Mouse (Mus musculus): ENCODE data around the gene Icam1. TPM values are rescaled to one million over a fixed set of nuclear protein-coding genes. Genes with fewer than 3 reads are reported as not detected.

Icam1 gene
- polyA plus RNA-seq (2014; fragmentation: Nextera tagmentation; extraction: Ambion mirVana) = 3.9 and 4.0 TPM in 2 replicates

DNA sequence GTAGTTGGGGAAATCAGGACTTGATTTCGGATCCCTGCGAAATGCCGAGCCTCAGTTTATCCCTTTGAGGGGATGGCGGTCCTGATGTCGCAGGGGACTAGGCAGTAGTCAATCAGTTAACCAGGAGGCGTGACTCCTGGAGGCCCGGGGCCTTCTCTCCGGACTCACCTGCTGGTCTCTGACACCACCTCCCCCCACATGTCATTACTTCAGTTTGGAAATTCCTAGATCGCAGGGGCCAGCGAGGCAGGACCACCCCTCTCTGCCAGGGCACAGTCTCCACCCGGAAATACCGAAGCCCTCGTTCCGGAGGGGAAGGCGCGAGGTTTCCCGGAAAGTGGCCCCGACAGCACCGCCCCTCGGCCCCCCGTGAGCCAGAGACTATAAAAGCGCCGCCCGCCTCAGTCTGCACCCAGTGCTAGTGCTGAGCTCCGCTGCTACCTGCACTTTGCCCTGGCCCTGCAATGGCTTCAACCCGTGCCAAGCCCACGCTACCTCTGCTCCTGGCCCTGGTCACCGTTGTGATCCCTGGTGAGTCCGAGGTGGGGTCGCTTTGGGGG, at the start of gene Icam1:
Icam1 (plus strand) TSS at position 415 of the 560 bp plus-strand sequence.
- ATAC-seq (ENCODE audit: low FRiP score) (no peak), DNase-seq (ENCODE audit: low spot score, missing footprints) (peak; percentile 91)
- no peaks in the 10 kb centered on the region; the same call in 1 of the 2 replicates for H3K4me1 ChIP-seq (ENCODE audit: control insufficient read depth, insufficient read depth, low read length)
- no peak within 1 kb of the TSS for H3K27ac ChIP-seq (ENCODE audit: low read depth, low read length)
- H3K36me3 ChIP-seq (ENCODE audit: control insufficient read depth, insufficient read depth, low read length) = no peaks in the 10 kb centered on the region
- H3K9me3 ChIP-seq (ENCODE audit: control insufficient read depth, low read length) = no peaks in the 10 kb centered on the region
- peaks cover 35% of the 10 kb centered on the region for H3K27me3 ChIP-seq (ENCODE audit: control insufficient read depth, insufficient read depth, low read length)
- H3K4me3 ChIP-seq (ENCODE audit: low read depth, low read length) = peak within 1 kb of the TSS; percentile 17
- peak within 1 kb of the TSS; percentile 30 for H3K4me2 ChIP-seq
- H3K9ac ChIP-seq (ENCODE audit: low read length) = peak within 1 kb of the TSS; percentile 27; the same call in 1 of the 2 replicates
- WGBS = under 1% methylated on average over 30 of the region's 30 CpGs

DNA sequence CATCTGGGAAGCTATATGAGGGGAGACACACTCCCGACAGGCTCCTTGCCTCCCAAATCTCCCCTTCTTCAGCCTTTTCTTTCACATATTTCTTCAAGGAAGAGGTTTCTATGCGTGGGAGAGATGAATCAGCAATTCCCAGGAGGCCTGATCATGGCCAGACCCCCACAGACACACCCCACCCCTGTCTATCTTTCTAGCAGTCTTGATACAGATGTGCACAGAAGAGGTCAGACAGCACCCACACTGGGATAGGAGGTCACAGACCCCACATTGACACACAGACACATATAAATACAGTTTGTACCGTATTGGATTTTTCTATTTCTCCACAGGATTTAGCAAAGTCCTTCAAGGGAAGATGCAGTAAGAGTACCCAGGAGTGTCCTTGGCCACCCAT, 49.8 kb upstream of the Icam1 start:
- no peak overlapping the region for H3K4me3 ChIP-seq (ENCODE audit: low read depth, low read length)
- H3K27ac ChIP-seq (ENCODE audit: low read depth, low read length) = no peak overlapping the region
- H3K27me3 ChIP-seq (ENCODE audit: control insufficient read depth, insufficient read depth, low read length) = no peaks in the 10 kb centered on the region
- DNase-seq (ENCODE audit: low spot score, missing footprints) = peak; percentile 10
- ATAC-seq (ENCODE audit: low FRiP score) = no peak
- H3K36me3 ChIP-seq (ENCODE audit: control insufficient read depth, insufficient read depth, low read length) = no peaks in the 10 kb centered on the region
- H3K9ac ChIP-seq (ENCODE audit: low read length) = no peak overlapping the region
- no peaks in the 10 kb centered on the region for H3K9me3 ChIP-seq (ENCODE audit: control insufficient read depth, low read length)
- H3K4me2 ChIP-seq = no peak overlapping the region
- no peaks in the 10 kb centered on the region for H3K4me1 ChIP-seq (ENCODE audit: control insufficient read depth, insufficient read depth, low read length)
- 89% methylated on average over 3 of the region's 3 CpGs for WGBS

DNA sequence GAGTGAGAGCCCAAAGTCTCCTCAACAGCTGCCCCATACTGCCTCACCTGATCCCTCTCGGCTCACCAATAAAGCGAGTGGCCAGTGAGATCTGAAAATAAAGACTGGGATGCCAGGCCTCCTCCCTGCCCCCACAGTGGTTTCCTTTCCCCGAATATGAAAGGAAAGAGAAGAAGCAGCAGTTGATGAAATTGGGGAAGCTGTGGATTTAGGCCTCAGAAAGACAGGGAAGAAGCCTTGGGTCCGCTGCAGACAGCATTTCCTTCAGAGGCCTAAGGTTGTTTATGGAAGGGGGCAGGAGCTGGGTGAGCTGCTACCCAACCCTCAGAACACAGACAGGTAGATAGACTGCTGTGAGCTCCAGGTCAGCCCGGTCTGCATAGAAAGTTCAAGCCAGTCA, 49.0 kb upstream of the Icam1 start:
- Histone ChIP-seq H3K9me3 (ENCODE audit: control insufficient read depth, low read length) (no peaks in the 10 kb centered on the region), H3K4me2 (no peak overlapping the region), H3K36me3 (ENCODE audit: control insufficient read depth, insufficient read depth, low read length) (no peaks in the 10 kb centered on the region), H3K4me3 (ENCODE audit: low read depth, low read length) (no peak overlapping the region), H3K27ac (ENCODE audit: low read depth, low read length) (no peak overlapping the region), H3K4me1 (ENCODE audit: control insufficient read depth, insufficient read depth, low read length) (no peaks in the 10 kb centered on the region), H3K27me3 (ENCODE audit: control insufficient read depth, insufficient read depth, low read length) (no peaks in the 10 kb centered on the region), H3K9ac (ENCODE audit: low read length) (no peak overlapping the region)
- WGBS = 78% methylated on average over 5 of the region's 5 CpGs
- DNase-seq (ENCODE audit: low spot score, missing footprints) (peak; percentile 2), ATAC-seq (ENCODE audit: low FRiP score) (no peak)

DNA sequence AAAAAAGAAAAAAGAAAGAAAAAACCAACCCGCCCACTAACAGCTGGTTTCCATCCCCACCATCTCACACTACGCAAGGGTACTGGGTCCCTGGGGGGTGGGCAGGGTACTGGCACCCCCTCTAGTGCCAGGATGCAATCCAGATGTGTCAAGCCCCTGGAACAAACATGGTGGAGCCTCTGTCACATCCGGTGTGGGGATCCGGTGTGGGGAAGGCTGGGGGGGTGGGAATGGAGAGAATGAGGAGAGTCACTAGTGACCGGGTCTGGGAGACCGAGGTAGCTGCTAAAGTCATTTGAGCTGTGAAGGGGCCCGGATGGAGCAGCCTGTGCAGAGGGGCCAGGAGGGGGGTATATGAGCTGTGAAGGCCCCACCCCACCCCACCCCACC, 44.0 kb upstream of the Icam1 start:
- H3K27ac ChIP-seq (ENCODE audit: low read depth, low read length) = no peak overlapping the region
- 76% methylated on average over 7 of the region's 7 CpGs for WGBS
- H3K4me1 ChIP-seq (ENCODE audit: control insufficient read depth, insufficient read depth, low read length) = peaks cover 19% of the 10 kb centered on the region
- DNase-seq (ENCODE audit: low spot score, missing footprints) (peak; percentile 61), ATAC-seq (ENCODE audit: low FRiP score) (no peak)
- H3K4me2 ChIP-seq = no peak overlapping the region
- H3K27me3 ChIP-seq (ENCODE audit: control insufficient read depth, insufficient read depth, low read length) = peaks cover 4% of the 10 kb centered on the region; the same call in 1 of the 2 replicates
- H3K9ac ChIP-seq (ENCODE audit: low read length) = no peak overlapping the region
- H3K9me3 ChIP-seq (ENCODE audit: control insufficient read depth, low read length) = no peaks in the 10 kb centered on the region
- no peaks in the 10 kb centered on the region for H3K36me3 ChIP-seq (ENCODE audit: control insufficient read depth, insufficient read depth, low read length)
- no peak overlapping the region for H3K4me3 ChIP-seq (ENCODE audit: low read depth, low read length)

DNA sequence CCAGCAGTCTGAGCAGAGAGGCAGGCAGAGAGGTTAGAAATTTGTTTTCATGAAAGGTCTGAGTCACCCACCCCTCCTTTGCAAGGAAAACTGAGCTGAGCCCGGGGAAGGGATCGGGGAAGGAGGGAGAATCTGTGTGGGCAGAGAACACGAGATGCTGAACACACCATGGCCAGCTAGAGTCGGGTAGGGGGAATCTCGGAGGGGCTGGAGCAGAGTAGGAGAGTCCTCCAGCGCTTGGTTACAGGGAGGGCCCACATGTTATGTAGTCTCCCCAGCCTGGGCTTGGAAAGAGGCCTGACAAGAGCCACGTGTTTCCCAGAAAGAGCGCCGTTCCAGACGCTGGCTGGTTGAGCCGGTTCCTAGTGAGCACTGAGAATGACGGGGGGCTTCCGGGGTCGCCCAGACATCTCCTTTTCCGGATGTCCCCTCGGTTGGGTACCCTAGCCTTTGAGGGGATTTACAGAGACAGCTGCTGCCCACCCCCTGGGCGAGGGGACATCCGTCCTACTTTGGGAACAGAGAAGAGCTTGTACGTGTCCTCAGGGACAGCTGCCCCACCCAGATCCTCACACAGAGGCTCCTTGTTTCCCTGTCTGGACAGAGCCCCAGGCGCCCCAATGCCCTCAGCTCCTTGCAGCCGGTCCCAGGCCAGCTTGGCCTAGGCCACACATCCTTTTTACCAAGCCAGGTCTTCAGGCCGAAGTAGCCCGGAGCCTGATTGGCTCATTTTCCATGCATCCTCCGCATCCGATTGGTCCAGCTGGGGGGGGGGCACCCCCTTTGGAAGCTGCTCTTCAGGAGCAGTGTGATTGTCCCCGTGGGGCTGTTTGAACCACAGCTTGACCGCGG, 43.4 kb upstream of the Icam1 start:
- ATAC-seq (ENCODE audit: low FRiP score) = 0 out of 2 replicates have a peak, but pooled peaks have one; percentile 6
- Histone ChIP-seq H3K4me3 (ENCODE audit: low read depth, low read length) (no peak overlapping the region), H3K4me1 (ENCODE audit: control insufficient read depth, insufficient read depth, low read length) (peaks cover 22% of the 10 kb centered on the region)

DNA sequence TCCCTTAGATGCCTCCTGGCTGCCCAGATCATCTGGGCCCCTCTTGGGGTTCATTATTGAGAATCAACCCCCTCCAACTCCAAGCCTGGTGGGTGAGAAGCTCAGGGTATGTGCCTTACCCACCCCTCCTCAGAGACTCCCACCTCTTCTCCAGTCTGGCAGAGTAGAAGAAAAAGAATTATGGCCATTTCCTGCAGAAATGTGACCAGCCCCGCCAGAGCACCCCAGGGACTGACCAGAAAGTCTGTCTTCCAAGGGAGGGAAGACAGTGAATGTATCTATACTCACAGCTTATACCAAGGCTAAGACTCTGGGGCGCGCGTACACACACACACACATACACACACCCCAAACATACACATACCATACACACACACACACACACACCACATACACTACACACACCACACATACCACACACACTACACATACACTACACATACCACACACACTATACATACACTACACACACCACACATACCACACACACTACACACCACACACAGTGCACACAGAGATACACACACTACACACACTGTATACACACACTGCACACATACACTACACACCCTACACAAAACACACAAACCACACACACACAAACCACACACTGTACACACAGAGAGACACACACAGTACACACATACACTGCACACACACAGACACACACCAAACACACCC, 42.6 kb upstream of the Icam1 start:
- Histone ChIP-seq H3K27ac (ENCODE audit: low read depth, low read length) (no peak overlapping the region), H3K36me3 (ENCODE audit: control insufficient read depth, insufficient read depth, low read length) (no peaks in the 10 kb centered on the region), H3K27me3 (ENCODE audit: control insufficient read depth, insufficient read depth, low read length) (peaks cover 4% of the 10 kb centered on the region; the same call in 1 of the 2 replicates), H3K4me2 (no peak overlapping the region), H3K4me1 (ENCODE audit: control insufficient read depth, insufficient read depth, low read length) (peaks cover 22% of the 10 kb centered on the region), H3K9ac (ENCODE audit: low read length) (no peak overlapping the region), H3K9me3 (ENCODE audit: control insufficient read depth, low read length) (no peaks in the 10 kb centered on the region), H3K4me3 (ENCODE audit: low read depth, low read length) (no peak overlapping the region)
- ATAC-seq (ENCODE audit: low FRiP score) (no peak), DNase-seq (ENCODE audit: low spot score, missing footprints) (no peak)
- 89% methylated on average over 4 of the region's 4 CpGs for WGBS

More for the DNA sequence above, 43.4 kb upstream of the Icam1 start:
- no peaks in the 10 kb centered on the region for H3K36me3 ChIP-seq (ENCODE audit: control insufficient read depth, insufficient read depth, low read length)
- H3K9me3 ChIP-seq (ENCODE audit: control insufficient read depth, low read length) = no peaks in the 10 kb centered on the region
- DNase-seq (ENCODE audit: low spot score, missing footprints) = peak; percentile 85
- H3K27ac ChIP-seq (ENCODE audit: low read depth, low read length) = no peak overlapping the region
- H3K4me2 ChIP-seq = no peak overlapping the region
- peak overlapping the region; percentile 31; the same call in 1 of the 2 replicates for H3K9ac ChIP-seq (ENCODE audit: low read length)
- H3K27me3 ChIP-seq (ENCODE audit: control insufficient read depth, insufficient read depth, low read length) = peaks cover 4% of the 10 kb centered on the region; the same call in 1 of the 2 replicates
- WGBS = 36% methylated on average over 28 of the region's 28 CpGs

DNA sequence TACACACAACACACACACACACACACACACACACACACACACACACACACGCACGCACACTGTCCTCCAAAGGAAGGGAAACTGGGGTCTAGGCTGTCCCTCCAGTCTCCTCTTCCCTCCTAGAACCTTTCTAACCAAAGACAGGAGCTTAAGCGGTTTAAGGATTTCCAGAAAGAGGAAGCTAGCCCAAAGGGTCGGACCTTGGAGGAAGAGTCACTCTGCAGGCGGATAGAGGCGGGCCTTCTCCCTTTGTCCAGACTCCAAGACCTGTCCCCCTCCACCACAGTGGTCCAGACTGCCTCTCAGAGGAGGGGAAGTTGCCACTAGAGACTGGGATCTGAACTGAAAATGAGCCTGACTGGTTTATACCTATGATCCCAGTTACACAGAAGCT, 42.1 kb upstream of the Icam1 start:
- H3K27ac ChIP-seq (ENCODE audit: low read depth, low read length) = no peak overlapping the region
- no peaks in the 10 kb centered on the region for H3K36me3 ChIP-seq (ENCODE audit: control insufficient read depth, insufficient read depth, low read length)
- peaks cover 22% of the 10 kb centered on the region for H3K4me1 ChIP-seq (ENCODE audit: control insufficient read depth, insufficient read depth, low read length)
- no peaks in the 10 kb centered on the region for H3K9me3 ChIP-seq (ENCODE audit: control insufficient read depth, low read length)
- H3K9ac ChIP-seq (ENCODE audit: low read length) = no peak overlapping the region
- DNase-seq (ENCODE audit: low spot score, missing footprints) = no peak
- ATAC-seq (ENCODE audit: low FRiP score) = no peak
- H3K4me3 ChIP-seq (ENCODE audit: low read depth, low read length) = no peak overlapping the region
- H3K27me3 ChIP-seq (ENCODE audit: control insufficient read depth, insufficient read depth, low read length) = peaks cover 4% of the 10 kb centered on the region; the same call in 1 of the 2 replicates
- 52% methylated on average over 6 of the region's 6 CpGs for WGBS
- H3K4me2 ChIP-seq = no peak overlapping the region

DNA sequence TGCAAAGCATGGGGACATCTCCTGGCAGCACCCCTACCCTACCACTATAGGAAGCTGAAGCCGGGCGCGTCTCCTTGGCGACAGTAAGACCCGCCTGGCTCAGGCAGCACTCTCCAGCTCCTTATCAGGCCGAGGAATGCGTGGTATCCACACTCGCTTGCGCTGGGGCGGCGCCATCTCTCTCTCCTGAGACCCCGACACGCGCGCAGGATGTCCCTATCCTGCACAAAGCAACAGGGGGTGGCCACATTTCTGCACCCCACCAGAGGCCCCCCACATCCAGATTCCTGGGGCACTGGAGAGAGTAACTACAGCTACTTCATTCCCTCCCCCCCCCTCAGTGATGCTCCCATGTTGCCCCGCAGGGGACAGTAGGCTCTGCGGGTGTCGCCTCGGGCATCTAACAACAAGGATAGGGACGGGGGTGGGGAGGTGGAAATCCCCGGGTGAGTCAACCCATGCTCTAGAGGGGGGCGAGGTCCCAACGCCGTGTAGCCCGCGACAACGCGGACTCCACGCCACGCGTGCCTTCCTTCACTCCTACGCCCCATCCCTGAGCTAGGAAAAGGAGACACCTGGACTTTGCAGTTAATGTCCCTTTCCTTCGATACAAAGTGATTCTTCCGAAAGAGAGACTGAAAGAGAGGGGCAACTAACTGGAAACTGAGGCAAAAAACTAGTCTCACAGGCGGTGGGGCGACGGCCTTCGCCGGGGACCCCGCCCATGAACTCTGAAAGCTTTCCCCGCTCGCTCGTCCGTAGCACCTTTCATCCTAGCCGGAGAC, 40.2 kb upstream of the Icam1 start:
- WGBS = under 1% methylated on average over 44 of the region's 45 CpGs
- no peak overlapping the region; the same call in 1 of the 2 replicates for H3K27ac ChIP-seq (ENCODE audit: low read depth, low read length)

More for the DNA sequence above, 40.2 kb upstream of the Icam1 start:
- peaks cover 22% of the 10 kb centered on the region for H3K4me1 ChIP-seq (ENCODE audit: control insufficient read depth, insufficient read depth, low read length)
- peak; percentile 45 for ATAC-seq (ENCODE audit: low FRiP score)
- H3K4me3 ChIP-seq (ENCODE audit: low read depth, low read length) = peak overlapping the region; percentile 74
- peak; percentile 94 for DNase-seq (ENCODE audit: low spot score, missing footprints)
- H3K9me3 ChIP-seq (ENCODE audit: control insufficient read depth, low read length) = no peaks in the 10 kb centered on the region
- H3K27me3 ChIP-seq (ENCODE audit: control insufficient read depth, insufficient read depth, low read length) = peaks cover 4% of the 10 kb centered on the region; the same call in 1 of the 2 replicates
- H3K36me3 ChIP-seq (ENCODE audit: control insufficient read depth, insufficient read depth, low read length) = no peaks in the 10 kb centered on the region
- H3K4me2 ChIP-seq = peak overlapping the region; percentile 98
- H3K9ac ChIP-seq (ENCODE audit: low read length) = peak overlapping the region; percentile 82

Data from midbrain, embryonic 11.5 days (tissue).